Mouse (Mus musculus) embryonic facial prominence, embryonic 10.5 days (tissue): ENCODE results near the gene Psmg1. TPM values are rescaled to one million over a fixed set of nuclear protein-coding genes. Genes with fewer than 3 reads are reported as not detected.
"Not testable (repeated sequence)": the region's sequence is repeated elsewhere in the genome, so short reads cannot be mapped to it uniquely, and the experiment has no call there.

Experiments used
- DNase-seq: peaks from one replicate; pipeline ENCODE4 v3.0.0-alpha.2; 2017; ENCODE audit warnings: low spot score
- H3K27ac ChIP-seq: fragments of 300-500 bp; sonication (generic); replicated peaks from 2 replicates; pipeline ENCODE4 v1.5.1; 2016; ENCODE audit warnings: mild to moderate bottlenecking
- H3K27me3 ChIP-seq: fragments of 300-500 bp; sonication (generic); replicated peaks from 2 replicates; pipeline ENCODE4 v1.6.1; 2016; ENCODE audit warnings: low read depth, mild to moderate bottlenecking; ENCODE audit not compliant: poor library complexity, severe bottlenecking
- H3K36me3 ChIP-seq: fragments of 300-500 bp; sonication (generic); replicated peaks from 2 replicates; pipeline ENCODE4 v1.6.1; 2016; ENCODE audit warnings: mild to moderate bottlenecking, moderate library complexity
- H3K4me1 ChIP-seq: fragments of 300-500 bp; sonication (generic); 2 replicates; pipeline ENCODE4 v1.6.1; 2016
- H3K4me3 ChIP-seq: fragments of 300-500 bp; sonication (generic); 2 replicates; pipeline ENCODE4 v1.5.1; 2016; ENCODE audit warnings: mild to moderate bottlenecking, moderate library complexity
- H3K9me3 ChIP-seq: fragments of 300-500 bp; sonication (generic); 2 replicates; pipeline ENCODE4 v1.6.1; 2016; ENCODE audit warnings: mild to moderate bottlenecking
- WGBS: fragments of 180-500 bp; shearing (Covaris S2); methylation state at CpG from one replicate; pipeline ENCODE4 v1.1.7; 2016; 5-methylcytosine and 5-hydroxymethylcytosine counted together
- polyA plus RNA-seq: library from polyadenylated mRNA; unstranded; fragments of >200 nt; fragmentation: Nextera tagmentation; extraction: Ambion mirVana; gene quantifications from 2 replicates; pipeline ENCODE4 v1.2.1, GENCODE M21; 2016

Gene Psmg1
- polyA plus RNA-seq = 115 and 122 TPM in 2 replicates

- H3K4me3 ChIP-seq = peak within 1 kb of the TSS; percentile 85
- H3K9me3 ChIP-seq = no peaks in the 10 kb centered on the region
- H3K27ac ChIP-seq = peak within 1 kb of the TSS; percentile 91
- peak; percentile 97 for DNase-seq
- peaks cover 57% of the 10 kb centered on the region for H3K36me3 ChIP-seq
- H3K27me3 ChIP-seq = no peaks in the 10 kb centered on the region
- under 1% methylated on average over 62 of the region's 62 CpGs for WGBS
- peaks cover 24% of the 10 kb centered on the region for H3K4me1 ChIP-seq
These were observed at the start of gene Psmg1 for GRCm38 (mm10) chr16:95990462-95991121. Gene Psmg1, minus strand, starts transcription at chr16:95990960.

DNA sequence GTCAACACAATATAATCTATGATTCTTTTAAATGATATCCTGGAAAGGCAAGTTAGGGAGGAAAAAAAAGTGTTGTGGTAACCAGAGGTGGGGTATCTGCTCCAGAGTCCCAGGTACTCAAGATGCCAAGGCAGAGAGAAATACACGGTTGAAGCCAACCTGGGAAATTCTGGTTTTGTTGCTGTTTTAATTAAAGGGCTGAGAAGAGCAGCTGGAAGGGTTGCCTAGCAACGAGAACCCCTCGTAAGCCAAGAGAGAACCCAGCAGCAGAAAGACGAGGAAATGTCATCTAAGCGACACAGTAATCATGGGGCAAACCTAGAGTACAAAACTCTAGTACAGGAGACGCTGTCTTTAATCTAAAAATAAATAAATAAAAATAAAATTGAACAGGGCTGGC, 48.8 kb upstream of the Psmg1 start:
- H3K36me3 ChIP-seq = peaks cover 100% of the 10 kb centered on the region
- DNase-seq = no peak
- no peak overlapping the region for H3K27ac ChIP-seq

GRCm38 (mm10) chr16:96034473-96034872, 43.7 kb upstream of the Psmg1 start:
- Histone ChIP-seq H3K4me1 (no peaks in the 10 kb centered on the region), H3K9me3 (no peaks in the 10 kb centered on the region), H3K27me3 (no peaks in the 10 kb centered on the region), H3K36me3 (peaks cover 100% of the 10 kb centered on the region), H3K4me3 (no peak overlapping the region), H3K27ac (no peak overlapping the region)
- WGBS = 81% methylated on average over 6 of the region's 6 CpGs
- DNase-seq = no peak

More for the DNA sequence above, 48.8 kb upstream of the Psmg1 start:
- WGBS = 79% methylated on average over 6 of the region's 6 CpGs
- Histone ChIP-seq H3K4me1 (no peaks in the 10 kb centered on the region), H3K9me3 (no peaks in the 10 kb centered on the region), H3K27me3 (no peaks in the 10 kb centered on the region), H3K4me3 (no peak overlapping the region)

DNA sequence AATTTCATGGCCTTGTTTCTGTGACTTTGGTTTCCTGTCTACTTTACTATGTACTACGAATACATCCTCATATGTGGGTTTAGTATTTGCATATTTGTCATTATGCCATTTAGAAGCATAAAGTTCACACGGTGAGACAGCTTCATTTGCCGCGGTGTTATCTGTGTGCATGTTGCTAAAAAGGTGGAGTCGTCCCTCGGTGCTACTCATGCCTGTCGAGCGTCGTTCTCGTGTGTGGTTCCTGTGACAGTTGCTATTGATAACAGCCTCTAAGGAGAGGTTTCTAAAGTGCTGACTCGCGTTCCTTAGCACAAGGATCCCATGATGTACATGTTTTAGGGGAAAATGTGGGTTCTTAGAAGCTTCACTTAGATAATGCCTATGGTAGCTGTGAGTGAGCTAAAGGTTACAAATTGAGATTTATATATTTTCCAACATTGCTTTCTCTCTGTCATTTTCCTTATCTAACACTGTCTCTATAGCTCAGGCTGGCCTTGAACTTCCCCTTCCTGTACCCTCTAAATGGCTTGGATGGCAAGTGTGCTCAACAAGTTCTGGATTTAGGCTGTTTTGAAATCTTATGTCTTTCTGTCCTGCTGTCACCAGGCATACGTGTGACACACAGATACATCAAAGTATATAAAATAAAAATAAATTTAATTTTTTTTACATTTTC, 41.7 kb upstream of the Psmg1 start:
- peaks cover 100% of the 10 kb centered on the region for H3K36me3 ChIP-seq
- 93% methylated on average over 13 of the region's 13 CpGs for WGBS
- no peaks in the 10 kb centered on the region for H3K4me1 ChIP-seq
- H3K9me3 ChIP-seq = no peaks in the 10 kb centered on the region
- no peak for DNase-seq
- H3K27ac ChIP-seq = no peak overlapping the region
- no peak overlapping the region for H3K4me3 ChIP-seq
- no peaks in the 10 kb centered on the region for H3K27me3 ChIP-seq

- Histone ChIP-seq H3K4me3 (no peak overlapping the region), H3K36me3 (peaks cover 100% of the 10 kb centered on the region), H3K27me3 (no peaks in the 10 kb centered on the region), H3K9me3 (no peaks in the 10 kb centered on the region), H3K4me1 (no peaks in the 10 kb centered on the region), H3K27ac (no peak overlapping the region)
- no peak for DNase-seq
- 94% methylated on average over 2 of the region's 2 CpGs for WGBS
These were observed 39.8 kb upstream of the Psmg1 start for GRCm38 (mm10) chr16:96030476-96031102.

DNA sequence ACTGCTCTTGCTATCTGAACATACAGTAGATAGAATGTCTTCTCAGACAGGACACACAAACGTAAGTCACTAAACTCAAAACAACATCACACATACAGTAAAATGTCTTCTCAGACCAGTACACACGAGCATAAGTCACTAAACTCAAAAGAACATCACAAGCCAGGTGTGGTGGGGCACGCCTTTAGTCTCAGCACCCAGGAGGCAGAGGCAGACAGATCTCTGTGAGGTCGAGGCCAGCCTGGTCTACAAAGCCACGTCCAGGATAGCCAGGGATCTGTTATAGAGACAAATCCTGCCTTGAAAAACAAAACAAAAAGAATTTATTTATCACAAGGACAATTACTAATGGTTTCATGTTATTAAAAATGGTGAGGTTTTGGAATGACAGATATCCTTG, 35.5 kb upstream of the Psmg1 start:
- Histone ChIP-seq H3K9me3 (no peaks in the 10 kb centered on the region), H3K4me1 (no peaks in the 10 kb centered on the region), H3K36me3 (peaks cover 94% of the 10 kb centered on the region), H3K27me3 (no peaks in the 10 kb centered on the region), H3K27ac (no peak overlapping the region), H3K4me3 (no peak overlapping the region)
- WGBS = 90% methylated on average over 5 of the region's 5 CpGs
- no peak for DNase-seq

DNA sequence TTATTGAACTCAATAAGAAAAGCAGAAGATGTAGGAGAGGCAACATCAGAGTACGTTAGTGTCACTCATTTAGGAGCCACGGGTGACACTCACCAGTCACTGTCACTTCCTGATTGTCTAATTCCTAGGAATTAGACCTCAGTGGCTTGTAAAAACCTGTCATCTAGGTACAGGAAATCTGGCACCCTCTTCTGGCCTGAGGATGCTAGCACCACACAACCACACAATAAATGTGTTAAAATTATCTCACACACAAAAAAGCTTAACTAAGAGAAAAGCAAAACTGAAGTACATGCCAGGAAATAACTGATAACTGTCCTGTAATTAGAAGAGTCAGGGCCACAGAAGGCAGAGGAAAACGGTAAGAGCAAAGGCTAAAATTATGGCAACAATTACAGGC, 34.5 kb upstream of the Psmg1 start:
- Histone ChIP-seq H3K36me3 (peaks cover 94% of the 10 kb centered on the region), H3K4me3 (no peak overlapping the region), H3K4me1 (no peaks in the 10 kb centered on the region), H3K27ac (no peak overlapping the region), H3K27me3 (no peaks in the 10 kb centered on the region), H3K9me3 (no peaks in the 10 kb centered on the region)
- 86% methylated on average over 3 of the region's 3 CpGs for WGBS
- DNase-seq = no peak

DNA sequence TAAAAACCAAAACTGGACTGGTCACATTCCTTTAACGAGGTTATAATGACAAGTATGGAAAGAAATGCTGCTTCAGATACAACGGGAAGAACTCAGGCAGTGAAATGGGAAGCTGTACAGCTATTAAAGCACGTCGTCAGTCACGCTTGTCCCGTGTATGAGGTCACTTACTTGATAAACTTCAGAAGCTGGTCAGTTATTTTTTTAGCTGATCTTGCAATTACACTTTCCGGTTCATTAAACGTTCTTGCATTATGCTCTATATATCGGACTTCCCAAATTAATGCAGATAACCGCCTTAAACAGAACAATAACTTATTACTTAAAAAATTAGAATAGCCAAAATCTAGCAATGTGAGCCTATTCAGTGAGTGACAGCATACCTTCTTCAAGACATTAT, 30.3 kb upstream of the Psmg1 start:
- WGBS = 96% methylated on average over 10 of the region's 10 CpGs
- no peaks in the 10 kb centered on the region for H3K4me1 ChIP-seq

GRCm38 (mm10) chr16:96009124-96009523, 18.4 kb upstream of the Psmg1 start:
- H3K36me3 ChIP-seq = peaks cover 54% of the 10 kb centered on the region
- WGBS = no CpG with 5 or more reads among the region's 10 CpGs

More for the DNA sequence above, 30.3 kb upstream of the Psmg1 start:
- Histone ChIP-seq H3K27me3 (no peaks in the 10 kb centered on the region), H3K4me3 (no peak overlapping the region), H3K27ac (no peak overlapping the region), H3K9me3 (no peaks in the 10 kb centered on the region), H3K36me3 (peaks cover 94% of the 10 kb centered on the region)
- DNase-seq = no peak

DNA sequence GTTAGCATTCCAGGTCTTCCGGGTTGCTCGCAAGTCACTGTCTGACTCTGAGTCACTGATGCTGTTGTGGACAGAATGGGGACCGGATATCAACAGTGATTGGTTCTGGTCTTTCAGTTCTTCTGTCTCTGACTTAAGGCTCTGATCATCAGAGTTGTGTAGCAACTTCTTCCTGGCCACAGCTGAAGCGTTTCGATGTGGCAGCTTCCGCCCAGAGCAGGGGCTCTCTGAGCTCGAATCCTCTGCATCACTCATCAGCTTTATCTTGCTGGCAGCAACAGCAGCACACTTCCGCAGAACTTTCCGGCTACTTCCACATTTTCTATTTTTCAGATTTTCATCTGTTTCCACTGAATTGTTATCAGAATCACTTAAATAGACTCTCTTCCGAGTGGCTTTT, 13.5 kb upstream of the Psmg1 start:
- H3K9me3 ChIP-seq, H3K27me3 ChIP-seq, DNase-seq, H3K4me1 ChIP-seq, H3K27ac ChIP-seq, H3K4me3 ChIP-seq: not testable (repeated sequence)
- WGBS = no CpG with 5 or more reads among the region's 10 CpGs
- H3K36me3 ChIP-seq = peaks cover 64% of the 10 kb centered on the region

More at GRCm38 (mm10) chr16:96009124-96009523, 18.4 kb upstream of the Psmg1 start:
- not testable (repeated sequence) for H3K27me3 ChIP-seq, H3K9me3 ChIP-seq, H3K4me3 ChIP-seq, H3K27ac ChIP-seq, H3K4me1 ChIP-seq, DNase-seq

DNA sequence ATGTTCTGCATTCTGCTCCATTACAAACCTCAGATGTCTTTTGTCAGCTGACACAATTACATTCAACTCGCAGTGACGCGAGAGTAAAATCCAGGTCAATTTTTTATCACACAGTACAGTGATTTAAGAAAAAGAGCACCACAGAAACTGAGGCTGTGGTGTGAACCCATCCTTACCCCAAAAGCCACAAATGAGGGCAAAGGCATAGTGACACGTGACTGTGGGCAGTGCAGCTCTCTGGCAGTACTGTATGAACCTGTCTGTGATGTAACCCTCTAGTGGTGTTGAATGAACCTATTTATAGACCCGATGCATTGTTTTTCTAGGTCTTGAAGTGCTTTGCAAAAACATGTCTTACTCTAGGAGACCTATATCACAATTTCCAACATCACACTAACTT, 8.5 kb upstream of the Psmg1 start:
- H3K27me3 ChIP-seq = no peaks in the 10 kb centered on the region
- H3K9me3 ChIP-seq = no peaks in the 10 kb centered on the region
- no peak overlapping the region for H3K27ac ChIP-seq
- DNase-seq = no peak
- no peaks in the 10 kb centered on the region for H3K4me1 ChIP-seq
- no peak overlapping the region for H3K4me3 ChIP-seq
- peaks cover 80% of the 10 kb centered on the region for H3K36me3 ChIP-seq
- WGBS = 94% methylated on average over 5 of the region's 5 CpGs

- no peak overlapping the region for H3K4me3 ChIP-seq
- H3K27ac ChIP-seq = no peak overlapping the region
- H3K36me3 ChIP-seq = peaks cover 73% of the 10 kb centered on the region
- H3K4me1 ChIP-seq = peaks cover 8% of the 10 kb centered on the region
- WGBS = 87% methylated on average over 7 of the region's 7 CpGs
- no peak for DNase-seq
- H3K27me3 ChIP-seq = no peaks in the 10 kb centered on the region
- no peaks in the 10 kb centered on the region for H3K9me3 ChIP-seq
These were observed 5.4 kb upstream of the Psmg1 start for GRCm38 (mm10) chr16:95996156-95996555.

- 91% methylated on average over 4 of the region's 4 CpGs for WGBS
- DNase-seq = not testable (repeated sequence)
These were observed 3.8 kb upstream of the Psmg1 start for GRCm38 (mm10) chr16:95994576-95994975.

More at GRCm38 (mm10) chr16:95994576-95994975, 3.8 kb upstream of the Psmg1 start:
- Histone ChIP-seq H3K36me3 (peaks cover 58% of the 10 kb centered on the region), H3K4me1 (peaks cover 14% of the 10 kb centered on the region)
- H3K4me3 ChIP-seq, H3K27ac ChIP-seq, H3K27me3 ChIP-seq, H3K9me3 ChIP-seq: not testable (repeated sequence)
